Mouse (Mus musculus) MEL (cell line): ENCODE measurements around the gene Osbpl3. TPM values are rescaled to one million over a fixed set of nuclear protein-coding genes. Genes with fewer than 3 reads are reported as not detected.

Source experiments
- DNase-seq: peaks from one replicate; pipeline ENCODE4 v3.0.0; 2011; ENCODE audit warnings: low read depth, low spot score
- H3K27ac ChIP-seq: 2 replicates; pipeline ENCODE4 v1.5.1; 2012; ENCODE audit warnings: low read depth, mild to moderate bottlenecking, control low read depth, low read length, moderate library complexity; ENCODE audit not compliant: control insufficient read depth
- H3K27me3 ChIP-seq, 2 experiments: fragments of 150-350 bp in 1 of 2; sonication (generic) in 1 of 2; 2 replicates each; pipeline ENCODE4 v1.6.1; 2012; ENCODE audit warnings: low read length in 2 of 2, mild to moderate bottlenecking in 2 of 2, improper control_type of control experiment in 1 of 2, moderate library complexity in 1 of 2; ENCODE audit not compliant: insufficient read depth in 2 of 2, control insufficient read depth in 1 of 2
- H3K36me3 ChIP-seq, 2 experiments: 2 replicates each; pipeline ENCODE4 v1.6.1; 2012 to 2014; ENCODE audit warnings: low read length in 2 of 2, improper control_type of control experiment in 1 of 2, inconsistent platforms in 1 of 2, mild to moderate bottlenecking in 1 of 2; ENCODE audit not compliant: insufficient read depth in 2 of 2, control insufficient read depth in 1 of 2
- H3K4me1 ChIP-seq, 2 experiments: fragments of 150-350 bp in 1 of 2; sonication (generic) in 1 of 2; 2 replicates each; pipeline ENCODE4 v1.6.1; 2012; ENCODE audit warnings: low read length in 2 of 2, improper control_type of control experiment in 1 of 2, mild to moderate bottlenecking in 1 of 2; ENCODE audit not compliant: insufficient read depth in 2 of 2, control insufficient read depth in 1 of 2
- H3K4me3 ChIP-seq, 2 experiments: fragments of 150-350 bp in 1 of 2; sonication (generic) in 1 of 2; 2 replicates each; pipeline ENCODE4 v1.5.1; 2012; ENCODE audit warnings: low read depth in 2 of 2, low read length in 2 of 2, mild to moderate bottlenecking in 2 of 2, moderate library complexity in 2 of 2, control low read depth in 1 of 2, improper control_type of control experiment in 1 of 2; ENCODE audit not compliant: control insufficient read depth in 1 of 2, insufficient read depth in 1 of 2
- H3K79me2 ChIP-seq: 2 replicates; pipeline ENCODE4 v1.6.1; 2012; ENCODE audit warnings: mild to moderate bottlenecking, low read length, moderate library complexity; ENCODE audit not compliant: control insufficient read depth, poor library complexity, insufficient read depth
- H3K9ac ChIP-seq: 2 replicates; pipeline ENCODE4 v1.6.1; 2012; ENCODE audit warnings: low read depth, mild to moderate bottlenecking, control low read depth, low read length, moderate library complexity; ENCODE audit not compliant: control insufficient read depth, poor library complexity, severe bottlenecking
- H3K9me3 ChIP-seq: fragments of 150-350 bp; sonication (generic); replicated peaks from 2 replicates; pipeline ENCODE4 v1.6.1; 2012; ENCODE audit warnings: mild to moderate bottlenecking, low read length, improper control_type of control experiment, moderate library complexity; ENCODE audit not compliant: insufficient read depth
- BHLHE40 ChIP-seq: IDR thresholded peaks from 2 replicates; pipeline ENCODE4 v1.6.1; 2012; ENCODE audit warnings: low read depth, mild to moderate bottlenecking, inconsistent platforms, low read length, improper control_type of control experiment, borderline replicate concordance
- CHD1 ChIP-seq: IDR thresholded peaks from 2 replicates; pipeline ENCODE4 v1.6.1; 2012; ENCODE audit warnings: low read depth, mild to moderate bottlenecking, inconsistent platforms, low read length, improper control_type of control experiment
- CHD2 ChIP-seq: IDR thresholded peaks from 2 replicates; pipeline ENCODE4 v1.6.1; 2011; ENCODE audit warnings: low read length, improper control_type of control experiment
- ELF1 ChIP-seq: IDR thresholded peaks from 2 replicates; pipeline ENCODE4 v1.6.1; 2014; ENCODE audit warnings: low read depth, mild to moderate bottlenecking, inconsistent platforms, low read length, improper control_type of control experiment, moderate library complexity
- EP300 ChIP-seq, 2 experiments: IDR thresholded peaks; 2 replicates each; pipeline ENCODE4 v1.6.1; 2011; ENCODE audit warnings: improper control_type of control experiment in 2 of 2, low read length in 2 of 2, low read depth in 1 of 2, mild to moderate bottlenecking in 1 of 2
- ETS1 ChIP-seq: IDR thresholded peaks from 2 replicates; pipeline ENCODE4 v1.6.1; 2012; ENCODE audit warnings: low read depth, mild to moderate bottlenecking, inconsistent platforms, low read length, improper control_type of control experiment, moderate library complexity
- GATA1 ChIP-seq: IDR thresholded peaks from 2 replicates; pipeline ENCODE4 v1.6.1; 2011; ENCODE audit warnings: low read depth, low read length, improper control_type of control experiment
- MAX ChIP-seq: IDR thresholded peaks from 2 replicates; pipeline ENCODE4 v1.6.1; 2011; ENCODE audit warnings: low read length, improper control_type of control experiment
- MXI1 ChIP-seq: IDR thresholded peaks from 2 replicates; pipeline ENCODE4 v1.6.1; 2011; ENCODE audit warnings: mild to moderate bottlenecking, low read depth, low read length, improper control_type of control experiment
- MYB ChIP-seq: IDR thresholded peaks from 2 replicates; pipeline ENCODE4 v1.6.1; 2011; ENCODE audit warnings: mild to moderate bottlenecking, low read depth, low read length, improper control_type of control experiment
- MYC ChIP-seq: IDR thresholded peaks from 2 replicates; pipeline ENCODE4 v1.6.1; 2011; ENCODE audit warnings: low read depth, mild to moderate bottlenecking, low read length, improper control_type of control experiment, moderate library complexity
- NELFE ChIP-seq: IDR thresholded peaks from 2 replicates; pipeline ENCODE4 v1.6.1; 2011; ENCODE audit warnings: low read depth, low read length, improper control_type of control experiment
- SIN3A ChIP-seq: IDR thresholded peaks from 2 replicates; pipeline ENCODE4 v1.6.1; 2012; ENCODE audit warnings: low read length, improper control_type of control experiment, inconsistent platforms
- SMC3 ChIP-seq: IDR thresholded peaks from 2 replicates; pipeline ENCODE4 v1.6.1; 2011; ENCODE audit warnings: low read depth, low read length, improper control_type of control experiment
- TBP ChIP-seq: IDR thresholded peaks from 2 replicates; pipeline ENCODE4 v1.8.0; 2011; ENCODE audit warnings: low read depth, low read length, improper control_type of control experiment
- TCF12 ChIP-seq: IDR thresholded peaks from 2 replicates; pipeline ENCODE4 v1.6.1; 2014; ENCODE audit warnings: low read depth, mild to moderate bottlenecking, inconsistent platforms, low read length, improper control_type of control experiment, moderate library complexity
- UBTF ChIP-seq: IDR thresholded peaks from 2 replicates; pipeline ENCODE4 v1.6.1; 2012; ENCODE audit warnings: low read depth, mild to moderate bottlenecking, inconsistent platforms, low read length, improper control_type of control experiment, moderate library complexity, borderline replicate concordance; ENCODE audit not compliant: insufficient read depth
- USF1 ChIP-seq: IDR thresholded peaks from 2 replicates; pipeline ENCODE4 v1.6.1; 2014; ENCODE audit warnings: low read depth, mild to moderate bottlenecking, inconsistent platforms, low read length, improper control_type of control experiment, moderate library complexity
- USF2 ChIP-seq, 2 experiments: IDR thresholded peaks; 2 replicates each; pipeline ENCODE4 v1.6.1; 2011 to 2012; ENCODE audit warnings: improper control_type of control experiment in 2 of 2, low read length in 2 of 2, borderline replicate concordance in 1 of 2, inconsistent platforms in 1 of 2, low read depth in 1 of 2, mild to moderate bottlenecking in 1 of 2; ENCODE audit not compliant: insufficient read depth in 1 of 2
- ZKSCAN1 ChIP-seq: IDR thresholded peaks from 2 replicates; pipeline ENCODE4 v1.6.1; 2012; ENCODE audit warnings: low read depth, mild to moderate bottlenecking, inconsistent platforms, low read length, improper control_type of control experiment, moderate library complexity
- ZMIZ1 ChIP-seq: IDR thresholded peaks from 2 replicates; pipeline ENCODE4 v1.6.1; 2012; ENCODE audit warnings: low read depth, mild to moderate bottlenecking, inconsistent platforms, low read length, improper control_type of control experiment, moderate library complexity
- ZNF384 ChIP-seq: IDR thresholded peaks from 2 replicates; pipeline ENCODE4 v1.6.1; 2012; ENCODE audit warnings: low read depth, mild to moderate bottlenecking, inconsistent platforms, low read length, improper control_type of control experiment
- polyA plus RNA-seq, 2 experiments: library from polyadenylated mRNA; stranded (reverse) in 1 of 2; unstranded in 1 of 2; fragments of >175 nt in 1 of 2; fragments of >200 nt in 1 of 2; gene quantifications; 2 replicates each; pipeline versions ENCODE4 v1.2.1 to v1.2.4; 2012; ENCODE audit warnings: low replicate concordance in 2 of 2, low read depth in 1 of 2; ENCODE audit not compliant: insufficient read length in 2 of 2, insufficient read depth in 1 of 2, missing spikeins in 1 of 2
- total RNA-seq: library from RNA; depleted of rRNA; stranded (reverse); fragments of 300-350 nt; gene quantifications from 2 replicates; pipeline ENCODE4 v1.2.3, GENCODE M21; 2012

The Osbpl3 gene
- total and polyA plus RNA-seq, 3 experiments = 4.9 to 5.6 TPM; not detected in 1

DNA sequence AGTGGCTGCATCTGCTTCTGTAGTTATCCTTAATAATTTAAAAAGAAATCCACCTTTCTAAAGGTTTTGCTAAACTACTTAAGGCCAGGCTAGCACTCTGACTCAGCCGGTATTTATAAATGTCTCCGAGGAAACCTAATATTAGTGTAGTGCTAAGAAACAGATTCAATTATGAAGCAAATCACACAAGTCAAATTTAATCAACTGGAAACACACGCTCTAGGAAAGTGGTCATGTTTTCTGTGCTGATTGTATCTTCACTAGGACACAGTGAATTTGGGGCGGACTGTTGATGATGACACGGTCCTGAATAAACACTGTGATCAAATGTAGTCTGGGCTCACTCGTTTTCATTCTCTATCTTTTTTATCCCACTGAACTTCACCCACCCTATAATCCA is 40.6 kb downstream of the Osbpl3 start:
- no peaks in the 10 kb centered on the region for H3K27me3 ChIP-seq
- H3K27ac ChIP-seq = no peak overlapping the region
- no peak overlapping the region for H3K4me3 ChIP-seq
- TF ChIP-seq CHD1 = no peak
- TF ChIP-seq ZMIZ1 = no peak
- no peak for TF ChIP-seq USF1
- no peak for TF ChIP-seq SIN3A
- TF ChIP-seq MAX = no peak
- no peak for TF ChIP-seq MYC
- TF ChIP-seq GATA1 = no peak
- no peak for TF ChIP-seq CHD2
- TF ChIP-seq MYB = no peak
- TF ChIP-seq NELFE = no peak
- no peak overlapping the region for H3K9ac ChIP-seq
- H3K4me1 ChIP-seq = no peaks in the 10 kb centered on the region
- no peaks in the 10 kb centered on the region for H3K79me2 ChIP-seq
- DNase-seq = no peak
- H3K9me3 ChIP-seq = no peaks in the 10 kb centered on the region
- no peaks in the 10 kb centered on the region for H3K36me3 ChIP-seq

DNA sequence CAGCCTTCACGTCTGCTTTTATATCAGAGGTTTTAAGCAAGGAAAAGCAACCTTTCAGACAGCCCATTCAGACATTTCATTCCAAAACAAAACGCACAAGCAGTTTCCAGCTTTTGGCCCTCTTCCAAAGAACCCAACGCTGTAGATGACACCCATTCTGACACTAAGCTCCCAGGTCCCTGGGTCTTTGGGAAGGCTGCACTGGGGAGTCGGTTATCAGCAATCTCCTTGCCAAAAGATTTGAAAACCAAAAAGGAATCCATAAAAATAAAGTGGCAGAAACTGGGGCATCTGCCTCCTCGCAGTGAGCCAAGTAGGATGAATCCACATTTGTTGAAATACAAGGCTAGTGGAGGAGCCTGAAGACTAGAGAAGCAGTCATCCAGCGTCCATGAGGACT is 41.5 kb downstream of the Osbpl3 start:
- H3K27me3 ChIP-seq = no peaks in the 10 kb centered on the region
- DNase-seq = no peak
- no peak overlapping the region for H3K27ac ChIP-seq
- TF ChIP-seq UBTF = no peak
- no peak for TF ChIP-seq SMC3
- no peak for TF ChIP-seq ETS1
- no peak for TF ChIP-seq ZNF384
- no peak for TF ChIP-seq BHLHE40
- no peak for TF ChIP-seq TBP
- TF ChIP-seq TCF12 = no peak
- TF ChIP-seq SIN3A = no peak
- no peak for TF ChIP-seq NELFE
- no peak for TF ChIP-seq MXI1
- no peak for TF ChIP-seq EP300 (IDR thresholded peaks at IDR 0.05; ENCODE audit: low read depth in 1 of 2, low read length in 2 of 2)
- TF ChIP-seq ELF1 = no peak
- no peak for TF ChIP-seq ZKSCAN1
- TF ChIP-seq USF2 (IDR thresholded peaks at IDR 0.05; ENCODE audit: borderline replicate concordance in 1 of 2, insufficient read depth in 1 of 2, low read depth in 1 of 2, low read length in 2 of 2) = no peak
- no peaks in the 10 kb centered on the region for H3K4me1 ChIP-seq
- H3K9me3 ChIP-seq = no peaks in the 10 kb centered on the region
- no peak overlapping the region for H3K4me3 ChIP-seq
- no peaks in the 10 kb centered on the region for H3K36me3 ChIP-seq
- H3K9ac ChIP-seq = no peak overlapping the region
- no peaks in the 10 kb centered on the region for H3K79me2 ChIP-seq
